Mouse (Mus musculus): Measurements from ENCODE around the gene Camkmt. TPM values are rescaled to one million over a fixed set of nuclear protein-coding genes. Genes with fewer than 3 reads are reported as not detected.

The Camkmt gene
- total RNA-seq, 2 experiments from 2014 or later, result 0.99 to 1.8 TPM

GRCm38 (mm10) chr17:85271466-85272175 is 181.3 kb downstream of the Camkmt start:
- DNase-seq, result no peak
- intact Hi-C loops (cut with DNase I), result no loop called here

DNA sequence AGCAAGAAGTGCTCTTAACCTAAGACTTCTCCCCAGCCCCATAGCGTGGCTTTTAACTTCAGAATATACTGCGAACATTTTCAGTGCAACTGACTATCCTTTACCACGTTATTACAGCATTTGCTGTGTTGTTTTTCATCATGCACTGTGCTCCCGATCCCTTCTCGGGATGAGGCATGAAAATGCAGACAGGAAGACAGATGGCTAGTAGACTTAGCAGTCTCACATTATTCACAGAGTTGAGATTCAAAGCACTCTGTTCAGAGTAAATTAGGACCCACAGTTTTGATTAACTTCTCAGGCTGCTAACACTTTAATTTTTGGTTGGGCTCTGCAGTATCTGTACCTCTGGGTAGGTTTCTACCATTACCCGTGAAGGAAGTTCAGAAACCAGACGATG is 189.4 kb downstream of the Camkmt start:
- intact Hi-C loops (cut with DNase I), result no loop called here
- DNase-seq, result no peak

- no peak for DNase-seq
- intact Hi-C loops (cut with DNase I), result no loop called here
These were observed 192.1 kb downstream of the Camkmt start for GRCm38 (mm10) chr17:85282447-85282846.

GRCm38 (mm10) chr17:85291154-85291553 is 200.8 kb downstream of the Camkmt start:
- intact Hi-C loops (cut with DNase I), result no loop called here
- no peak for DNase-seq

- DNase-seq, result no peak
- intact Hi-C loops (cut with DNase I), result no loop called here
These were observed 201.2 kb downstream of the Camkmt start for GRCm38 (mm10) chr17:85291601-85292000.

DNA sequence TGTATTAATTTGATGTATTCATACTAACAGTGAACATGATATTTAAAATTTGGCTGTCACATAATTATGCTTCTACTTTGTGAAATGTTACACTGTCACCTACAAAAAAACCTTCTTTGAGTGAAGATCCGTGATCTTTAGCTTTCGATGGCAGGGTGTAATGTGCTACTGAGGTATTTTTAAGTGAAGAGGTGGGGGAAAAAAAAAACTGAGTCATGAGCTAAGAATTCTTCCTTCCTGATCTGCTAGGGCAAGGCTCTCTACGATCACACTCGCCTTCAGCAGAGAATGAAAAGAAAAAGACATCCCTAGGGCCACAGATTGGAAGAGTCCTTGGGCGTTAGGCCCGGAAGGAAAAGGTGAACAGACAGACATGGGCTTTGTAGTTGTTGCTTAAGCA is 201.9 kb downstream of the Camkmt start:
- DNase-seq, result no peak
- intact Hi-C loops (cut with DNase I), result no loop called here

GRCm38 (mm10) chr17:85303686-85304085 is 213.3 kb downstream of the Camkmt start:
- intact Hi-C loops (cut with DNase I), result no loop called here
- no peak for DNase-seq

- intact Hi-C loops (cut with DNase I), result no loop called here
- no peak for DNase-seq
These were observed 218.2 kb downstream of the Camkmt start for GRCm38 (mm10) chr17:85308566-85308965.

- DNase-seq, result no peak
- intact Hi-C loops (cut with DNase I), result no loop called here
These were observed 218.7 kb downstream of the Camkmt start for GRCm38 (mm10) chr17:85309046-85309445.

- intact Hi-C loops (cut with DNase I), result no loop called here
- DNase-seq, result no peak
These were observed 221.0 kb downstream of the Camkmt start for GRCm38 (mm10) chr17:85311348-85311747.

DNA sequence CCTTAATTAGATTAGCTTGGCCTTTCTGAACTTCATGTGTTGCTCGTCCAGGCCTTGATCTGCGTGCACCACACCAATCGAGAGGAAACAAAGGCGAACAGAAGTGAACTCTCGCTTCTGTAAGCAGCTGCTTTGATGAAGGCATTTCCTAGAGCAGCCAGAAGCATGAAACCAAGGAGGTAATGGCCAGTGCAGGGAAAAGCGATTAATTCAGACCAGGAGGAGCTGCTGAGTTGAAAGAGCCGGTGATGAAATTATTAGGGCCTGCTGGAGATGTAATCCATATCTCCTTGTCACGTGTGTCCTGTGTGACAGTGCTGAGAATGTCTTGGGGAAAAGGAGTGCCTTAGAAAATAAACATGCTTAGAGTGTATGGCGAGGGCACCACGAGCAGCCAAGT is 228.0 kb downstream of the Camkmt start:
- intact Hi-C loops (cut with DNase I), result no loop called here
- no peak for DNase-seq

DNA sequence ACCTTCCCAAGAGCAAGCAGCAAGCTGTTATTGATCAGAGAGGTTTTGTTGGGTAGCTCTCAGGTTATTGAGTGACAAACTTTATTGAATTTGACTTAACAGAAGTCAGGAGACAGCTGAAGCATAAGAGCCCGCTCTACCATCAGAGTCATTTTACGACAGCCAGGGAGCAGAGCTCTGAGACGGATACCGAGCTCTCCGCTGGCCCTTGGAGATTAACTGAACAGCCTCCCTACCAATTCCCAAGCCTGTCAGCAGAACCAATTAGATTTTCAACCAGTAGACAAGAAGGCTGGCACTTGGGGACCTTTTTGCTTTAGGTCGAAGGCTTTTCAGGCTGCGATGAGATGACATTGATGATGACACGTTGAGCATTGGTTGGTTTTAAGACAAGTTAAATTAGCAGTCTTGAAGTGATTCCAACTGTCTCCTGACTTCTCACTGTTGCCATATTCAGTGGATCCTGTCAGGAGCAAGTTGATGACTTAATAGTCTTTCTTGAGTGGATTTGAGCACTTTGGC is 229.5 kb downstream of the Camkmt start:
- no peak for DNase-seq
- intact Hi-C loops (cut with DNase I), result no loop called here

GRCm38 (mm10) chr17:85328901-85329300 is 238.5 kb downstream of the Camkmt start:
- intact Hi-C loops (cut with DNase I), result no loop called here
- DNase-seq, result no peak

DNA sequence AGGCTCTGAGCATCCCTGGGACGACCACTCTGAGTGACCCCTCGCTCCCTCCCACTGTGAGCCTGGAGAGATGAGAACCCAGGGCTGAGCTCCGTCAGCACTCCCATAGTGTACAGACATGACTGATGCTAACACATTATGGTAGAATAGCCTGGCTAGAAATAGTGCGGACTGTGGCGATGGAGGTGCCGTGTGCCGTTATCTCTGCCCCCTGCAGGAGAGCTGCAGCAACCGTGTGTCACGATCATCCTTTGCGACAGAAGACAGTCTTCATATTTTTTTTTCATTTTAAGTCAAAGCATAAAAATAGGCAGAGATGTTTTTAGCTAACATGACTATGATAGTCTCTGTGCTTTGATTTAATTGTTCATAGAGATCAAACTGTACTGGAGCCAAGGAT is 245.1 kb downstream of the Camkmt start:
- intact Hi-C loops (cut with DNase I), result no loop called here

GRCm38 (mm10) chr17:85337666-85338065 is 247.3 kb downstream of the Camkmt start:
- intact Hi-C loops (cut with DNase I), result no loop called here

More for the DNA sequence above, 245.1 kb downstream of the Camkmt start:
- DNase-seq, result no peak

DNA sequence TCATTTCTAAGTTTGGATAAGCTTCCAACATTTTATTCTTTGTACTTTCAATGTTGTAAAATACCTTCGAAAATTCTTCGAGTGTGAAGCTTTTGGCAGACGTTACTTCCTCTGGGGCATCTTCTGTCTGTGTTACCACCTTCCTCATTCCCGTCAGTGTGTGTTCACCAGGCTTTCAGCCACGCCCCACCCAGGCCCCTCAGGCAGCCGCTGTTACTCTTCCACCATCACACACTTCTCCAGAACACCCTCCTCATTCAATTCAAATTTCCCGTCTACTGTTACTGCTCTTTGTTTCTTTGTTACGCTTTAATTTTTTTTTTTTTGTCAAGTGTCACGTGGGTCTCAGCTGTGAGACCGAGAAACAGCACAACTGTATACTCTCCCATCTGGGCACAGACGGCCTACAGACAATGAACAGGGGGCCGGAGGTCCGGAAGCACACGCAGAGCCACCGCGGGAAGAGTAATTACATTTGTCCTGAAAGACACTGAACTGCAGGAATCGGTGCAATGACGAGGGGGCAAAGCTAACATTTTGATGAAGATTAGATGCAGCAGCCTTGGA is 250.9 kb downstream of the Camkmt start:
- intact Hi-C loops (cut with DNase I), result no loop called here
- no peak for DNase-seq

More at GRCm38 (mm10) chr17:85337666-85338065, 247.3 kb downstream of the Camkmt start:
- no peak for DNase-seq

GRCm38 (mm10) chr17:85342471-85342870 is 252.1 kb downstream of the Camkmt start:
- intact Hi-C loops (cut with DNase I), result no loop called here
- no peak for DNase-seq

DNA sequence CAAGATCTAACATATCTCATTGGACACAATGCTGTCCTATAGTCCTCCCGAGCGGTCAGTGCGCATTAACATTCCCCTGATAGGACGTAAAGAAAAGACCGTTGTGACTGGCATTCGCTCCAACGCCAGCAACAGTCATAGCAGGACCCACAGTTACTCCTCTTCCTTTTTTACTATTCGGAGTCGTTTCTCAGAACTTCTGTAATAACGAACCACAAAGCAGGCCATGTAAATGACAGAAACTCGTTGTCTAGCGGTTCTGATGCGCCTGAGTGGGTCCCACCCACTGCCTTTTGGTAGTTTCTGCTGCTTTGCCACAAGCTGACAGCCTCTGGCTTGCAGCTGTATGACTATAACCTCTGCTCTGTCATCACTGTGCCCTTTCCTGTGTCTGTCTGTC is 253.1 kb downstream of the Camkmt start:
- intact Hi-C loops (cut with DNase I), result no loop called here
- no peak for DNase-seq

GRCm38 (mm10) chr17:85346701-85347100 is 256.3 kb downstream of the Camkmt start:
- DNase-seq, result no peak
- intact Hi-C loops (cut with DNase I), result no loop called here

- intact Hi-C loops (cut with DNase I), result no loop called here
- no peak for DNase-seq
These were observed 259.1 kb downstream of the Camkmt start for GRCm38 (mm10) chr17:85349331-85349935.

- no peak for DNase-seq
- intact Hi-C loops (cut with DNase I), result no loop called here
These were observed 260.9 kb downstream of the Camkmt start for GRCm38 (mm10) chr17:85351301-85351700.

- no peak for DNase-seq
- intact Hi-C loops (cut with DNase I), result no loop called here
These were observed 262.4 kb downstream of the Camkmt start for GRCm38 (mm10) chr17:85352731-85353130.

Measured in gastrocnemius, postnatal 36 days (tissue).